21 mouse cellular contexts compared by ENCODE assay signal in genomic region chr9:48805850-48806249, GRCm38 (mm10). TPM values are rescaled to one million over a fixed set of nuclear protein-coding genes. Genes with fewer than 3 reads are reported as not detected.
DNase-seq lines count a peak whose midpoint lies in the region; ATAC-seq and TF ChIP-seq lines count a peak whose summit lies in the region.
"Had no signal": no experiment of that assay in that cellular context is flagged by ENCODE, and none has a peak within 500 bp of the region (broad histone marks: within the 10 kb centered on the region; RNA-seq: fewer than 3 reads in every experiment).

No protein-coding gene starts in this region.

- no peaks in the 10 kb centered on the region for H3K9me3 ChIP-seq in forebrain, embryonic 11.5 days (ENCODE audit: control insufficient read depth, low read length)
- H3K9me3 ChIP-seq: embryonic facial prominence, embryonic 15.5 days; forebrain, embryonic 10.5 days; forebrain, embryonic 15.5 days; heart, embryonic 13.5 days; hindbrain, embryonic 15.5 days had no signal

- no peak overlapping the region for H3K9ac ChIP-seq in forebrain, embryonic 11.5 days (ENCODE audit: low read length)
- H3K9ac ChIP-seq: embryonic facial prominence, embryonic 15.5 days; forebrain, embryonic 15.5 days; heart, embryonic 13.5 days; hindbrain, embryonic 15.5 days had no signal

- H3K36me3 ChIP-seq in forebrain, embryonic 11.5 days (ENCODE audit: control insufficient read depth, insufficient read depth, low read length) = no peaks in the 10 kb centered on the region
- H3K36me3 ChIP-seq: embryonic facial prominence, embryonic 15.5 days; forebrain, embryonic 15.5 days; heart, embryonic 13.5 days; hindbrain, embryonic 15.5 days had no signal

- H3K4me1 ChIP-seq in cortical plate, adult 2 months (ENCODE audit: control insufficient read depth, insufficient read depth, low read length) = 0 out of 2 replicates have a peak, but pooled peaks cover under 1% of the 10 kb centered on the region
- no peaks in the 10 kb centered on the region for H3K4me1 ChIP-seq in forebrain, embryonic 11.5 days (replicated peaks; ENCODE audit: control insufficient read depth, insufficient read depth, low read length)
- H3K4me1 ChIP-seq: forebrain, embryonic 15.5 days; hindbrain, embryonic 15.5 days had no signal

- 90% methylated on average over 8 of the region's 8 CpGs for WGBS in forebrain, embryonic 11.5 days

- H3K4me2 ChIP-seq in forebrain, embryonic 11.5 days (ENCODE audit: low read depth, low read length, severe bottlenecking) = no peak overlapping the region
- H3K4me2 ChIP-seq: embryonic facial prominence, embryonic 15.5 days; forebrain, embryonic 15.5 days; heart, embryonic 13.5 days; hindbrain, embryonic 15.5 days had no signal

- no peak for TF ChIP-seq CTCF in cortical plate, adult 2 months (IDR thresholded peaks at IDR 0.05; ENCODE audit: extremely low read depth, insufficient read depth, low read length)

- H3K27ac ChIP-seq in cortical plate, adult 2 months (ENCODE audit: insufficient read depth, low read length) = peak overlapping the region; percentile 49
- H3K27ac ChIP-seq in forebrain, embryonic 11.5 days (ENCODE audit: low read depth, low read length) = no peak overlapping the region
- H3K27ac ChIP-seq: embryonic facial prominence, embryonic 15.5 days; forebrain, embryonic 10.5 days; forebrain, embryonic 15.5 days; heart, embryonic 13.5 days; hindbrain, embryonic 15.5 days had no signal

- TF ChIP-seq POLR2A in cortical plate, adult 2 months (IDR thresholded peaks at IDR 0.05; ENCODE audit: extremely low read depth, insufficient read depth, low read length) = no peak

- no peak overlapping the region for H3K4me3 ChIP-seq in cortical plate, adult 2 months (ENCODE audit: insufficient read depth, low read length)
- no peak overlapping the region for H3K4me3 ChIP-seq in forebrain, embryonic 11.5 days (ENCODE audit: low read depth, low read length)
- H3K4me3 ChIP-seq: embryonic facial prominence, embryonic 15.5 days; erythroblast, embryonic 14.5 days; forebrain, embryonic 10.5 days; forebrain, embryonic 15.5 days; heart, embryonic 13.5 days; hindbrain, embryonic 15.5 days had no signal

- H3K27me3 ChIP-seq in forebrain, embryonic 11.5 days (ENCODE audit: control insufficient read depth, insufficient read depth, low read length) = no peaks in the 10 kb centered on the region
- H3K27me3 ChIP-seq: CH12.LX; embryonic facial prominence, embryonic 15.5 days; forebrain, embryonic 15.5 days; hindbrain, embryonic 15.5 days had no signal

- no peak for DNase-seq in frontal cortex, postnatal 36 days (ENCODE audit: low spot score in 2 of 2)
- DNase-seq in retina, postnatal 1 day = peak; percentile 30
- no peak for DNase-seq in retina, embryonic 14.5 days (ENCODE audit: low spot score)
- no peak for DNase-seq in thymus, postnatal 36 days
- no peak for DNase-seq in forebrain, embryonic 11.5 days (ENCODE audit: low spot score)
- DNase-seq: adrenal gland, adult 2 months; adrenal gland, postnatal 25 days; cerebellum, adult 8-10 months; cerebellum, postnatal 14 days; gastrocnemius, postnatal 14 days; heart, postnatal 36 days had no signal

- peak; percentile 36; the same call in 1 of the 2 replicates for ATAC-seq in frontal cortex, adult (ENCODE audit: low TSS enrichment)
- peak; percentile 48 for ATAC-seq in megakaryocyte progenitor cell, adult 5-6 weeks (replicated peaks; ENCODE audit: poor library complexity)
- no peak for ATAC-seq in forebrain, embryonic 11.5 days (replicated peaks; ENCODE audit: low FRiP score)
- ATAC-seq: forebrain, embryonic 15.5 days had no signal

RNA-seq across cellular contexts. Expression of gene Zbtb16, which starts 30.2 kb away (rescaled TPM):
- 22.0 and 34.9 TPM in 2 replicates for polyA plus RNA-seq in cortical plate, adult 2 months (2012; rRNA removed)
- 4.7 and 5.8 TPM in 2 replicates for total RNA-seq in megakaryocyte progenitor cell, adult 5-6 weeks (2015)
- total RNA-seq in megakaryocyte progenitor cell, adult 5-6 weeks (2017) = 4.7 and 5.2 TPM in 2 replicates
- 6.6 TPM in 2 replicates for polyA plus RNA-seq in forebrain, embryonic 11.5 days (2014; fragmentation: Nextera tagmentation; extraction: Ambion mirVana)
